Mouse (Mus musculus) retina, postnatal 7 days (tissue): ENCODE measurements at regions not wholly inside any gene's neighbourhood (a gene's known extent, or its start where the extent isn't known, plus 50 kb on each side); places are given as distances from the start of the nearest gene placed in this dataset.

Source experiments
- DNase-seq: peaks from one replicate; pipeline ENCODE4 v3.0.0-alpha.2; 2012; ENCODE audit warnings: low read depth, low spot score

- DNase-seq, result no peak
Observed at GRCm38 (mm10) chr14:61665815-61666214, 58.6 kb downstream of the Kcnrg start.

GRCm38 (mm10) chr14:61673184-61673583 lies 65.9 kb downstream of the Kcnrg start:
- no peak for DNase-seq

- no peak for DNase-seq
Observed at GRCm38 (mm10) chr14:61678107-61678506, 70.8 kb downstream of the Kcnrg start.

- peak; percentile 83 for DNase-seq
Observed at GRCm38 (mm10) chr14:61680818-61681707, 73.8 kb downstream of the Kcnrg start.

GRCm38 (mm10) chr14:61681708-61682701 lies 74.7 kb downstream of the Kcnrg start:
- peak; percentile 82 for DNase-seq

- DNase-seq, result peak; percentile 55
Observed at GRCm38 (mm10) chr14:61682721-61683355, 75.6 kb downstream of the Kcnrg start.

GRCm38 (mm10) chr14:61683356-61683740 lies 76.1 kb downstream of the Kcnrg start:
- no peak for DNase-seq

GRCm38 (mm10) chr14:61683791-61684411 lies 76.6 kb downstream of the Kcnrg start:
- DNase-seq, result no peak

GRCm38 (mm10) chr14:61684473-61685230 lies 77.4 kb downstream of the Kcnrg start:
- no peak for DNase-seq

- DNase-seq, result no peak
Observed at GRCm38 (mm10) chr14:61685231-61685800, 78.1 kb downstream of the Kcnrg start.

GRCm38 (mm10) chr14:61686101-61686691 lies 78.9 kb downstream of the Kcnrg start:
- no peak for DNase-seq

- no peak for DNase-seq
Observed at GRCm38 (mm10) chr14:61686821-61687341, 79.6 kb downstream of the Kcnrg start.

- no peak for DNase-seq
Observed at GRCm38 (mm10) chr14:61687346-61688012, 80.2 kb downstream of the Kcnrg start.

GRCm38 (mm10) chr14:61688013-61688520 lies 80.8 kb downstream of the Kcnrg start:
- DNase-seq, result no peak

- no peak for DNase-seq
Observed at GRCm38 (mm10) chr14:61688666-61689065, 81.4 kb downstream of the Kcnrg start.

GRCm38 (mm10) chr14:61689281-61689680 lies 82.0 kb downstream of the Kcnrg start:
- DNase-seq, result no peak

- DNase-seq, result no peak
Observed at GRCm38 (mm10) chr14:61689776-61690175, 82.5 kb downstream of the Kcnrg start.

GRCm38 (mm10) chr14:61691785-61692372 lies 84.6 kb downstream of the Kcnrg start:
- DNase-seq, result no peak
